Mouse (Mus musculus) lung, postnatal 10 days (tissue): Measurements from ENCODE around the gene Midn.
A peak's percentile ranks its signal among the peaks of the same experiment; 100 is the strongest.

Source experiments
- DNase-seq: peaks from one replicate; pipeline ENCODE4 v3.0.0; 2021

Gene Midn

DNA sequence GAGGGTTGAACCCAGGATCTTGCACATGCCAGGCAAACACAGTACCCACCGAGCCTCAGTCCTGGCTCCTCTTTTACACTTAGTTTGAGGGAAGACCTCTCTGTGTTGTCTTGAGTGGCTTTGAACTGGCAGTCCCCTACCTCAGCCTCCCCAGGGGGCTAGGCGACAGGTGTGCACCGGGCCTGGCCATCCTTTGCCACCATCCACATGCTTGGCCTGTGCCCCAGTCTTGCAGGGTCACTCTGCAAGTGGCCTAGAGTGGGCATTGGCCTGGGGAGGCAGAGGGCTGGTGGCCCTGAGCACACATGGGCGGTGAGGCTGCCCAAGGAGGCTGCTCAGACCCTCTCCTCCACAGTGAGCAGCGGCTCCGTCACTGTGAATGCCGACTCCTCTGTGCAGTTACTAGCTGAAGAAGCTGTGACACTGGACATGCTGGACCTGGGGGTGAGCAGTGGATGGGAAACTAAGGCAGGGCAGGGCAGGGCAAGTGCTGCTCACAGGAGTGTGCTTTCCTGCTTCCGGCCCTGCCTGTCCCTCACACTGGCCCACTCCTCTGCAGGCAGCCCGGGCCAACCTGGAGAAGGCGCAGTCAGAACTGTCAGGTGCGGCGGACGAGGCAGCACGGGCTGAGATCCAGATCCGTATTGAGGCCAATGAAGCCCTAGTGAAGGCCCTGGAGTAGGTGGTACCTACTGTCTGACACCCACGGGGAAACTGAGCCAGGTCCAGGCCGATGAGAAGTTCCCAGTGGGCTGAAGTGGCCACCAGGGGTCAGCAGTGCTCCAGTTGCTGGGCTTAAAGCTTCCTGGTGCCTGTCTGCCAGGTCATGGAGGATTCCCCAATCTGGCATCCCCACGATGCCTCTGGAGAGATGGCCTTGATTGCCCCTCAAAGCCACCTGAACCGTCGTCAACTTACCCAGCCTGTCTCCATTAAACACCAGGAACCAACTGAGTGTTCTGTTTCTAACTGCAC, 2.9 kb upstream of the Midn start:
- peak; percentile 86 for DNase-seq

- DNase-seq = peak; percentile 70
Measured at GRCm38 (mm10) chr10:80145896-80146295, 2.2 kb upstream of the Midn start.

GRCm38 (mm10) chr10:80146568-80147011, 1.5 kb upstream of the Midn start:
- no peak for DNase-seq

DNA sequence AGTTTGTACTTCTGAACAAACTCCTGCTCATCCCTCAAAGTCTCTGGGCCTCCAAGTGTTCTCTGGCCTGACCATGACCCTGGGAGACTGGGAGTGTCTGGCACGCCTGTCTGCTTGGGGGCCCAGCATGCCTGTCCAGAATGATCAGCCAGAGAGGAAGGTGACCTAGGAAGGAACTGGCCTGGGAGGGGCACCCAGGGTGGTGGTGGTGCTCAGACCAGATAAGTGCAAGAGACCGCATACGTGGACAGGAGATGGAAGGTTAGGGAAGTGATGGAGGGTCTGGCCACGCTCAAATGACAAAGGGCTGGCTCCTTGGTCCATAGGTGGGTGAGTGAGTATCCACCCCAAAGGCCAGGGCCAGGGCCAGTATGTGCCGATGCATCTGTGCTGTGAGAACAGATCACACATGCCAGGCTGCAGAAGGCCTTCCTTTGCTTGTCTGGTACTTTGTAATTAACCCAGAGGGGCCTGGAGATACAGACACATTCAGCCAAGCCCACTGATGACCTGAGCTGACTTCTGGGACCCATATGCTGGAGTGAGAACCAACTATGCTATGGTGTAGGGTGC, 840 bp upstream of the Midn start:
- DNase-seq = no peak

GRCm38 (mm10) chr10:80148610-80149290, 678 bp downstream of the Midn start:
- peak; percentile 97 for DNase-seq

DNA sequence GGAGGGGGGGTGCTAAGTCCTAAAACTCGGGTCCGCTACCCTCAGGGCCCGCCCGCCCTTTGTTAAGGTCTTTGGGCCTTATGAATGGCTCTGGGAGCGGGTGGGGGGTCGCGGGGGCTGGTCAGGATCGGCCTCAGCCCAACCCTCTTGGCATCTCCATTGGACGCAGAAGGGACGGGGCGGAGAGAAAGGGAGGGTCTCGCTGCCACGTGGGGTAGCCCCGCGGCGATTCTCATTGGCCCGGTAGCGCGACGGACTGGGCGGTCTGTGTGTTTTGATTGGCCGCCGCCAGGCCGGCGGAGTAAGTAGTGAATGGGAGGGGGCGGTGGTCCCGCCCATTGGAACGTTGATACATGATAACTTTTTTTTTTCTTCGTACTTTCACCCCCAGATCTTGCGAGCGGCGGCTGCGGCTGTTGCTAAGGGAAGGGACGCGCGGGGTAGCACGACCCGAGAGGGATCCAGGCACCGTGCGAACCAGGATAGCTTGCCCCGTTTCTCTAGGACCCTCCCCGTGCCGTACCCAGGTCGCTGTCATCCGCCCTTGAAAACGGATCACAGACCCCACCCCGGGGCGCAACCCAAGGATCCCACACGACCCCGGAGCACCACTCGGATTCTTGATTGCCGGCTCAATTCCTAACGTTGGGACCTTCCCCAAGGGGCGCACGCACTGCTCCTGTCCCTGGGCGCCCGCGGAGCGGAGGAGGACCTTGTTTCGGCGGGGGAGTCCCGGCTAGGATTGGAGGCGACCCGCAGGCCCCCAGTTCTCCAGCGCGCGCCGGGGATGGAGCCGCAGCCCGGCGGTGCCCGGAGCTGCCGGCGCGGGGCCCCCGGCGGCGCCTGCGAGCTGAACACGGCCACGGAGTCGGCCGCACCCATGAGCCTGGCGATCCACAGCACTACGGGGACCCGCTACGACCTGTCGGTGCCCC, 1.5 kb downstream of the Midn start:
- peak; percentile 99 for DNase-seq

GRCm38 (mm10) chr10:80150226-80151210, 2.4 kb downstream of the Midn start:
- peak; percentile 76 for DNase-seq

- DNase-seq = peak; percentile 90
Measured at GRCm38 (mm10) chr10:80151211-80152034, 3.4 kb downstream of the Midn start.

DNA sequence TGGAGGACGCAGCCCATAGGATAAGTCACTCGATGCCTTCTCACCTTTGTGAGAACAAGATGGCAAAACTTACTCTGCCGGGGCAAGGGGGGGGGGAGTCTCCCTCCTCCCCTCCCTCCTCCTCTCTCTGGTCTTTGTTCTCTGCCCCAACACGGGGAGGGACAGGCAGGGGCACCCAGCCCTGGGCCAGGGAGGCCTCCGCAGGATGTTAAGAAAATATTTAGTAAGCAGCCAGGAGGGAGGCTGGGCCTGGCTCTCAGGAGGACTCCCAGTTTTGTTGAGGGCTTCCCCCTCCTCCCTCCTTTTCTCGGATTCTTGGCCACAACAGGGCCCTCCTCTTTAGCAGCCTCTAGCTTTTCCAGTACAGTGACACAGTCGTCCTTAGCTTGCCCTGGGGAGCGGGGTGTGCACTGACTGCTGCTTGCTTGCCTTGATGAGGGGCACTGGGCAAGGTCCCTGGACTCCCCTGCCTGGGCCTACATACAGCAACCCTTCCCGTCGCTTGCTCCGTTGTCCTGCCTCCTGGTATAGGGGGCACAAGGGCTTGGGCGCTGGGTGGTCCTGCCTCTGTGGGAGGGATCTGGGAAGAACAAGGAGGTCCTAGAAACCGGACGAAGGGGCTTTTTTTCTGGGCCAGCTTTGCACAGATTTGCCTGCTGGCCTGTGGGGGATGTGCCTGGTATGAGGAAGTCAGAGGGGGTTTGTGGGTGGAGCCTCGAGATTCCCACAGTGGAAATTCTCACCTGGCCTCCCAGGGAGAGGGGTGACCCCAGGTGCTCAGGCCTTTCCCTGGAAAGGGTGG, 4.2 kb downstream of the Midn start:
- DNase-seq = peak; percentile 86

- DNase-seq = peak; percentile 75
Measured at GRCm38 (mm10) chr10:80152873-80153260, 4.8 kb downstream of the Midn start.

- no peak for DNase-seq
Measured at GRCm38 (mm10) chr10:80153713-80154112, 5.6 kb downstream of the Midn start.

GRCm38 (mm10) chr10:80154384-80154783, 6.3 kb downstream of the Midn start:
- no peak for DNase-seq

GRCm38 (mm10) chr10:80155277-80155676, 7.2 kb downstream of the Midn start:
- DNase-seq = no peak

GRCm38 (mm10) chr10:80156002-80156751, 8.1 kb downstream of the Midn start:
- DNase-seq = no peak

GRCm38 (mm10) chr10:80156752-80157053, 8.6 kb downstream of the Midn start:
- peak; percentile 79 for DNase-seq

- no peak for DNase-seq
Measured at GRCm38 (mm10) chr10:80157141-80157929, 9.3 kb downstream of the Midn start.

DNA sequence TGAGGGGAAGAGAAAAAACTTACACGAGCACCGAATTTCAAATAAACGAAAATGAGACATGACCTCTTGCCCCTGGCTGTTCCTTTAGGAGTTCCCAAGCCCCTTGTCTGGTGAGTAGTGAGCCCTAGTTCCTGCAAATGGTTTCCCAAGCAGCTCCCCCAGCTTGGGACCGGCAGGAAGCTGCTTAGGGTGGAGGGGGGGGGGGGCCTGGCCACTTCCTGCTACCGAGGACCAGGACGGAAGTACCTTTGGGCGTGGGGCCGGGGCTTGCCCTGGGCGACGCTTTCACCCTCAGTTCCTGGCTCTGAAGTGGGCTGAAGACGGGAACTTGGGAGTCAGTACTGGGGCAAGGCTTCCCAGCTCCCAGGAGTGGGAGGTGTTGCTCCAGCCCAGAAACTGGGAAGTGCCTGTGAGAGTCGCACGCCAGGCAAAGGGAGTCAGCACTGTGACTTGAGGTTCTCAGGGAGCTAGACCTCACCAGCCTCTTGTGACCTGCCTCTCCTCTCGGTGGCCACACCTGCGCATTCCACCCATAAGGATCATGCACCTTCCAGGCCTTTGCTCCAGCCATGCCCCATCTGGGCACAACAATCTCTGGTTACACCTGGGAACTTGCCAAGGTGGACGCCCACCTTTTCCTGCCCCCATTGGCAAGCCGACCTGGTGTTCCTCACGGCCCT, 10.4 kb downstream of the Midn start:
- peak; percentile 90 for DNase-seq
